Mouse (Mus musculus) mouse embryonic stem cell (cell line): Measurements from ENCODE around the gene Gjb2.

Experiments used
- in situ Hi-C, 2 experiments: fragments of 300-500 bp; cut with MboI; formaldehyde crosslinking; loops; 1 replicate in 1 of 2; 3 replicates in 1 of 2; pipeline ENCODE4 v1.14.3; 2019 to 2020; ENCODE audit warnings: low sequenced_read_pairs in 2 of 2, low pct_unique_long_range_greater_than_20kb in 1 of 2, mixed read lengths in 1 of 2; ENCODE audit not compliant: unreplicated experiment in 1 of 2

The Gjb2 gene

DNA sequence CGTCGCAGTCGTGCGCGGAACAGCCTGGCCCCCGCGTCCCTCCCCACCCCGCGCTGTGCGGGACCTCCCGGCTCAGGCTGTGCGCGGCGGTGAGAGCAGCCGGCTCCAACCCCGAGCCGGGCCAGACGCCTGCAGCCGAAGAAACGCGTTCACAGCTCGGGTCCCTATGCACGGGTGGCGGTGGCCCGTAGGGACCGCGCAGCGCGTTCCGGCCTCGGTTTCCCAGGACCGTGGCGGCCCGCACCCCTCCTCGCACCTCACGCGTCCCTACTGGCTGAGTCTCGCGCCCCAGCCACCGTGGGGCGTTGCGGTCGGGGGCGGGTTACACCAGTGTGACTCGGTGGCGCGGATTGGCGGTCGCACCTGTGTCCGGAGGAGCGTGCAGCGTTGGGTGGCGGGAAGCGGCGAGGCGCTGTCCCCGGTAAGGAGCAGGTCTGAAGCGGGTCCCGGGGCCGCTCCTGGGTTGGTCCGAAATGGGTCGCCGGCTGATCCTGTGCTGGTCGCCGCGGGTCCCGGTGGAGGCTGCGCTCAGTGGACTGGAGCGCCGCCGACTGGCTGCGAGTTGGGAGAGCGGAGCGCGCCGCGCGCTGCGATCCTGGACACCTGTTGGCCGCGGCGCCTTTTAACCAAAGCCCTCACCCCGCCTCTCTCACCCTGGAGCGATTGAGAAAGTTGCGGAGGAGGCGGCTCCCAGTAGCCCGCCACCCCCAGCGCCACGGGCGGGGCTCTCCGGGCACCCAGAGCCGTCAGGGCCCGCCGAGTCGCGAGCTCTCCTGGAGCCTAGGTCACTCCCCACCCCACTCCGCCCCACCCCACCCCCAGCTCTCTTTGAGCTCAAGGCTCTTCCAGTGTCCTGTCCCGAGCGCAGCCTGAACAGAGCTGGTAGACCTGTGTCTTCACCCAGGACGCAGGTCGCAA lies at the start of gene Gjb2:
Gene Gjb2 (minus strand): TSS at position 597 of the 918 bp plus-strand sequence.
- in situ Hi-C loops = no loop called here

DNA sequence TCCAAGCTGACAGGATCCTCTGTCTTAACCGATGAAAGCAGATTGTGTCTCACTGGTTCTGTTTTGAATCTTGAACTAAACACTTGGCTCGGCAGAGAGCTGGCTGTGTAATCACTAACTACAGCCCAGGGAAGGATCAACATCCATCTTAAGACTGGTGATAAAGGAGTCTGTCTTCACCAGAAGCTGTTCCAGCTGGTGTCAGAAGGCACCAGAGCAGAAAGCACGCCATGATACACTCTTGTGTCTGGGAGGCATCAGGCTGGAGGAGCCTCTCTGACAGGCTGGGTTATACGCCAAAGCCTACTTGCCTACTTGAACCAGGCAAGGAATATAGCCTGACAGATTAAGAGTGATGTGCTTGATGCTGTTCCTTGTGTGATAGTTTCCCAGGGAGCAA lies 41.2 kb upstream of the Gjb2 start:
- in situ Hi-C loops = no loop called here

DNA sequence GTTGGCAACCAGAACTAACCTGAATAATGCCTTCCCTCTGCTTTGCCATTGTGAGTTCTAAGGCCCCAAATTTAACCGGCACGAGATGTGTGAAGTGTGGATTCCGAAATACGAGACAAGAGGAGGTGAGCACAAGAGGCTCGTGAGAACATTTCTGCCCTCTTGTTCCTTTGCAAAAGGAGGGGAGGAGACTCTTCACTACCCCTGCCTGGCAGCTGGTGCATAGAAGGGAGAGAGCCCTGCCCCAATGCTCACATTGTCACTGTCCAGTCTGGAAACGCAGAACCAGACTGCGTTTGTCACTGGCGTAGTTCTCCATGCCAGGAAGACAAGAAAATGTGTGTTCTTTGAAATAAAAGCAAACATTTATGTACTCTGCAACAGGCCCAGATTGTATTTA lies 30.8 kb upstream of the Gjb2 start:
- in situ Hi-C loops = no loop called here

DNA sequence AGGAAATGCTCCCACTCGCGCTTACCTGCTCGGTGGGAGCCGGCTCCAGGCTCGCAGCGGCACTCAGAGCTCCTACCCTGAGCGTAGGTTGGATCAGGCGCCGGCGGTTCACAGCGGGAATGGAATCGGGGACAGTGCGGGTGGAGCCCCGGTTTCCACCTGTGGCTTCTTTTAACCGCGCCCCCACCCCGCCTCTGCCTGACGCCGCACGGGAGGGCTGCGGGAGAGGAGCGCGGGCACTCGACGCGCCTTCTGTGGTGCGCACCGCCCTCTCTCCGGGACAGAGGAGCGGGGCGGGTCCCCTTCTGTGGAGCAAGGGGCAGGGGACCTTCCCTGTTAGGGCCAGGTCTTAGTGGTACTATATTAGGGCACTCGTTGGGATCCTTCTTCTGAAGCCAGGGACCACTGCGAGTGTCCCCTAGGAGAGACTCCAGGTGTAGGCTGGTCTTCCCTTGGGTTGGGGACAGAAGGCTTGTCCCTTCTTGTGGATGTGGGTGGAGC lies 28.7 kb upstream of the Gjb2 start, which contains the start of gene Gjb6:
Gene Gjb6 (minus strand): TSS at position 451 of the 501 bp plus-strand sequence.
- in situ Hi-C loops = no loop called here

DNA sequence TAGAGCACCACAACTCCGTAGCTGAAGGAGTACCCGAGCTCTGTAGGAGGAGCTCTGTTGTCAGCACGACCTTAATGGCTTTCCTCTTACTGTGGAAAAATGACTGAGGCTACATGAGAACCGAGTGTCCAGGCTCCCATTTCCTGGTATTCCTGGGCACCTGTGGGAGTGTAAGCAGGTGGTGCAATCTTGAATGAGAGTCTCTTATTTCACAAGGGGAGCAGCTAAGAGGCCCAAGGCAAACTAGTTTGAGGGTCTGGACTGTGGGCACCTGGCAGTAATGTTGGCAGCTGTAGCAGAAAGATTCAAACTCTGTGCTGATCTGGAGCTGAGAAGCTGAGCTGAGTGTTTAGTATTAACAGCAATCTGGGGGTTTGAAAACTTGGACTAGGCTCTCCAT lies 22.9 kb upstream of the Gjb2 start:
- in situ Hi-C loops = no loop called here

DNA sequence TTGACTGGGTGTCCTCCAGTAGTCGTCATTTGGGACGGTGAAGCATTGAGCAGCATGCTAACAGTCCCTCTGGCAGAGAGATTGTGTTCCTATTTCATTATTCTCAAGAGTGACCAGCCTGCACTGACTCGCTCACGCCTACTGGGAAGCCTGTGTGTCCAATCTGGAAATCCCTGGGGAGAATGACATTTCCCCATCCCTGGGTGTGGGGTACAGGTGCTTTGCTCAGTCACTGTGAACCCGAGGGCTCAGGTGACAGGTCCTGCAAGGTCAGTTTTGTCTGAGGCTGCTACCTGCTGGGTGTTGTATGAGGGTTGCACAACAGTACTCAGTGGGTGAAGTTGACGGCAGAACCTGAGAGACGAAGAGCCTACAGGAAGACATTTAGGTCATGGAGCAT lies 17.8 kb upstream of the Gjb2 start:
- in situ Hi-C loops = no loop called here

DNA sequence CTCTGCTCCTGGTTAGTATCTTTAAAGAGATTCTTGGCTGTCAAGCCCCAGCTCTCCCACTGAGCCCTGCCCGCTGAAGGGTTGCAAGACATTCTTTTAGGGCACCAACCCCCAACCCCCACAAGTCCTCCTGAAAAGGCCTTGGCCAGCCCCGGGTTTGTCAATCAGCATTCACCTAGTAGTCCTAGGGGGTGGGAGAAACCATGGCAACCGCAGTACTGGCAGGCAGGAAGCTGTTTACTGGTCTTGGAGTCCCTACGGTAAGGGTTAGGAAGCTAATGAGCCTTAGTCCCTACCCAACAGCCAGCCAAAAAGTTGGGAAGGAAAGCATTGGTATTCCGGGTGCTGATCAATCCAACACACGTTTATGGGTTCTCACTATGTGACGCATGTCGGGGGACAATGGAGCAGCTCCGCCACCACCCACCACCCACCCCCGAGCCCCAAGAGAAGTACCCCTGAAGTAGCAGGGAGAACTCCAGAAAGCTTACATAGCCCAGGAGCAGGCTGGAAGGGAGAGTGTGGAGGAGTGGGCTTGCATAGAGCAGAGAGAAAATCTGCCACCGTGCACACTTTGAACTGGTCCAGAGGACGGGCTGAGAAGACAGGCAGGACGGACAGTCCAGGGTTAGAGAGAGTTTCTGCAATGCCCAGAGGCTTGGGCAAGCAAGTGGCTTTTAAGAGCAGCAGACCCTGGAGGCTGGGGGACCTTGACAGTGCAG lies 11.5 kb upstream of the Gjb2 start, which contains the start of gene Gm4491:
Gene Gm4491 (minus strand): TSS at position 61 of the 722 bp plus-strand sequence.
- in situ Hi-C loops = loop anchor here in 1 of 2 experiments (10.0 kb wide), 1 partner anchor 229 kb away; no protein-coding TSS in a partner anchor

DNA sequence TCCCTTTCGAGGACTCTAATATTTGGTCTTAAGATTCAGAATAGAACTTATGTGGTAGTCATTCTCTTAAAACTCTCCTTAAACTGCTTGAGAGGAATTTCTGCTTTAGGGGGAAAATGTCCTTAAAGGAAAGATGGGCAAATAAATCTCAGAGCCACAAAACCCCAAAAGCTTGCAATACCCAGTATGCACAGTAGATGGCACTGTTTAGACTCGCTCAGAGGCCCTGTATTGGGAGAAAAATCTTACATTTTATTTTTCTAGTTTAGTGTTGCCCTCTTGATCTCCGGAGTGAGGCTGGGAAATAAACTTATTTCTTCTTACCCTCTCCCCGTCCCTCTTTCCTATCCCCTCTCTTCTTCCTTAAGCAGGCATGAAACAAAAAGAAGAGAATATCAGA lies 4.7 kb upstream of the Gjb2 start:
- in situ Hi-C loops = no loop called here

DNA sequence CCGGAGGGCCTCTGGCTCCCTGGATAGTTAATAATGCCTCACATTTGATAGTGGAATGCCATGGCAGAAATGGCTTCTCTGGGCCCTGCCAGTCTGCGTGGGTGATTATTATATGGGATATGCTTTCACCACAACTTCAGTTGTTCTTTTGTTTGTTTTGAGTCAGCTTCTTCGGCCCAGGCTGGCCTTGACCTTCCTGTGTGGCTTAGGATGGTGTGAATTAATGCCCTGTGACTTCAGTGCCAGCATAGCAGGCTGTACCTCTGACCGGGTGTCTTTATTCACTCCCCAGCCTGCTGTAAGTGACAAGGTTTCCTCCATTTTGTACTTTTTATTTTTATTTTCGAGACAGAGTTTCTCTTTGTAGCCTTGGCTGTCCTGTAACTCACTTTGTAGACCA lies 3.4 kb upstream of the Gjb2 start:
- in situ Hi-C loops = no loop called here

DNA sequence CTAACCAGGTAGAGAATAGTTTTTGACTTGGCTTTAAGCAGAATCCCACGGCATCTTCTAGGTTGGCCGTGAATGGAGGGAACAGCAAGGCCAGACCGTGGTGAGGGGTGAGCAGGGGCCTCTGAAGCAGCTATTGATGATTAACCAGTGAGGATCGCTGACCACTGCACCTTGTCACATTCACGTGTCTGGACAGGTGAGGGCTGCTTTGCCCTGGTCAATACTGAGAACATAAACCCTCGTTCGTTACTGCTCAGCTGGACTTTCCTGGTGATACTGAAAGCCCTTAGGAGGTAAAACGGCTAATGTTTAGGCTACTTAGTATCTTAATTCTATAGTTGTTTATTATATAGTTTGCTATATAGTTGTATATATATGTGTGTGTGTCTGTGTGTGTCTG lies 2.6 kb upstream of the Gjb2 start:
- in situ Hi-C loops = no loop called here

DNA sequence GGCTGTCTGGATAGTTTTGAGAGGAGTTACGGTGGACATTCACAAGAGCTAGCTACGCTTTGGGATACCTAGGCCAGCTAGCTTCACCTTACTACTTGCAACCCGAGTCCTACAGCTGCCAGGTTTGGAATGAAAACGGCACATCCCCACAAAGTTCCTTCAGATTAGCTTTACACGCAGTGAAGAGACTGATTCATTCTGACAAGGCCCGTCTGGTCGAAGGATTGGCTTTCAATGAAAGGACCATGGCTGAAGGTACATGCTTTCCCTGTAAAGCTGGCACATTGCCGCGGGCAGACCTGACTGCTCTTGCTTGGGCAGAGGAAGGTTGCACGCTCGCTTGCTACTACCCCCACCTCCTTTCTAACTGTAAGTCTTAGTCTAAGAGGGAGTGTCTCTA lies 1.2 kb upstream of the Gjb2 start:
- in situ Hi-C loops = no loop called here

DNA sequence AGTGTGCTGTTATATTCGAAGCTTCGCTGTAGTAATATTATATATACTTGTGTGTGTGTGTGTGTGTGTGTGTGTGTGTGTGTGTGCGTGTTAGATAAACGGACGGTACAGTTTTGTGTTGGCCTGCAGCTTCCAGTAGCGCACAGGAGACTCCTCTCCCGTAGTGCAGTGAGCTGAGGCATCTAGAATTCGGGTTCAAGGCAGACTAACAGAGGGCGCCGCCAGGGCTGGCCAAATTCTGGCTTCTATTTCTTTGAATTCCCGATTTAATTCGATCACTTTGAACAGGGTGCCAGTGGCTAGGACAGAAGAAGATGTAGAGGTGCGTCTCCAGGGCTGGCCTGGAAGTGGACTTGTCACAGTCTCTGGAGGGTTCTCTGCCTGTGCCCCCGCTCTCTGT lies 609 bp upstream of the Gjb2 start:
- in situ Hi-C loops = no loop called here

DNA sequence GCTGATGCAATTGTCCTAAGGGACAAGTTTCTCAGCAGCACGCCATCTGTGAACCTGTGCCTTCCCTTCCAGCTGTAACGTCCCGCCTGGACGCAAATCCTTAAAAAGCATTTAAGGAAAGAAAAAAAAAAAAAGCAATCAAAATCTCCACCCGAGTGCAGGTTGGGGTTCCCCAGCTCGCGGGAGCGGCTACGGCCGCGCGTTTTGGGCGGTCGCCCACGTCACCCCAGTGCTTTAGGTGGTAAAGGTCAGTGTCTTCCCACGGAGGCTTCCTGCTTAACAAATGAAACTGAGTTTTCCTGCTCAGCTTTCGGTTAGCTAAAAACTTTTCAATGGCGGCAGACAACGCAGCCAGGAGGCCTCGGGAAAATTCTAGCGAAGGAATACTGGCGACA lies 794 bp downstream of the Gjb2 start:
- in situ Hi-C loops = no loop called here

DNA sequence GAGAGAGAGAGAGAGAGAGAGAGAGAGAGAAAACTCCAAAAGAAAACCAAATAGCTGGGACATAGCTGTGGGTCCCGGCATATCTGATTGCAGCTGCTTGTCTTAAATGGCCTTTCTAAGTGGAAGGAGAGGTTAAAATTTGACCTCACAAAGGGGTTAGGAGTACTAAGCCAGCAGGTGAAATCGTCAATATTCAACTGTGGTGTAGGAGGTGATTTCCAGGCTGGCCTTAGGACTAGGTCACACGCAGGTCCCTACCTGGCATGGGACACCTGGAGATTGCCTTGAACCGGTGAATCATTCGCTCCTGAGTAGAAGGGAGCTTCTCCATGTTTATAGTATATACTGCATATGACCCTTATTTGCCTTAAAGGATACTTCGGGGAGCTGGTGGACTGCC lies 1.4 kb downstream of the Gjb2 start:
- in situ Hi-C loops = no loop called here

DNA sequence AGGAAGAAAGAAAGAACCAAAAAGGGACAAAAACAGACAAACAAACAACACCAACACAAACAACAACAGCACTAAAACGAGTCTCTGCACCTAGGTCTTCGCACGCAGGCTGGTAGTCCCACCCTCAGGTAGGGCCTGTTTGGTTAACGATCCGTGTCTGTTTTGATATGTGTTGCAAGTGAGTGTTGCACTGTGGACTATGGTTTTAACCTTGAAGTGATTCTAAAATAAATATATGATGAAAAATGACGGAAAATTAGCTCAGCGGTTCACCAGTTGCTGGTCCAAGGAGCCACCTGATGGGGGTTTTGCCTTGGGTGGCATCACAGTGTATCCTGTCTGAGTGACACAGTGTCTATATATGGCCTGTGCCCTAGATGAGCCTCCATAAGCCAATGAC lies 2.9 kb downstream of the Gjb2 start:
- in situ Hi-C loops = no loop called here

DNA sequence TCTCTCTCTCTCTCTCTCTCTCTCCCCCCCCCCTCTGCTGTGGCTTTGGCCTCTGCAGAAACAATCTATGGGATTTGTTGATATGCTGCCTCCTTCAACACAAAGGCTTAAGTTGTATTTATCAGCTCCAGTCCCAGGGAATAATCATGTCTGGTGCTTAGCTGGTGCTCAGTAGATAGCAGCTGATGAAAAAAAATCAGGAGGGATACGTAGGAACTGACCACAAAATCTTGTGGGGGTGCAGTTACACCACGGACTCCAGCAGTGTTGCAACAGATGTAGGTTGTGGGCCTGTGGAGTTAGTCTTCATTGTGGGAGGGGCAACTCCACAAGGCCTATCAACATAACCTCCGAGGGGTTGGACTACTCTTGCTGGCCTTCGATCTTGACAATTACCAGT lies 8.6 kb downstream of the Gjb2 start:
- in situ Hi-C loops = no loop called here

DNA sequence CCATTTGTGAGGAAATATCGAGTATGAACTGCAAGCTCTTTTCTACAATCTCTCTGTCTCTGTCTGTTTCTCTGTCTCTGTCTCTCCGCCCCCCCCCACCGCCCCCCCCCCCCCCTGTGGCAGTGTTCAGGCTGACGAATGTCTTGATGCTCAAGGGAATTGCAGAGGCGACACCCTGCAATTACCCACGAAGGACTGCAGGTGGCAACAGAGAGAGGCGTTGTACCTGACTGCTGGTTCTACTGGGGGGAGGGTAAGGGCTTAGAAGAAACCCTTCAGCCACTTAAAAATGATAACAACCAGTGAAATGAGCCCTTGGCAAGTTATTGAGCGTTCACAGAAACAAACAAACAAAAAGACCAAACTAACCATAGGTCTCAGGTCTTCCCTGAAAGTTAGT lies 11.5 kb downstream of the Gjb2 start:
- in situ Hi-C loops = no loop called here

DNA sequence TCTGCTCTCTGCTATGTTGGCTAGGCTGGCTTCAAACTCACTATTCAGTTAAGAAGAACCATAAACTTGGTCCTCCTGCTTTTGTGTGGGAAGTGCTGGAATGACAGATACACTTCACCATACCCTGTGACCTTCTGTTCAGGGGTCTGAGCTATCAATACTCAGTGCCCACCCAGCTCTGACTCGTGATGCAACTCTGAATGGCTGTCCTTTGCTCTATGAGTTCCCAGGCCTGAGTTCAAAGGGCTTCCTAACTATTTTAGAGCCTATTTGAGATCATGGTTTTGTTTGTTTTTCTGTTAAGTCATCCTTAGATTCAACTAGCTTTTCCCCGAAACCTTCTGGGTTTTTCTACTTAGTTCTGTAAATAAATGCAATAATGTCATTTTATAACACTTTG lies 14.5 kb downstream of the Gjb2 start:
- in situ Hi-C loops = no loop called here

DNA sequence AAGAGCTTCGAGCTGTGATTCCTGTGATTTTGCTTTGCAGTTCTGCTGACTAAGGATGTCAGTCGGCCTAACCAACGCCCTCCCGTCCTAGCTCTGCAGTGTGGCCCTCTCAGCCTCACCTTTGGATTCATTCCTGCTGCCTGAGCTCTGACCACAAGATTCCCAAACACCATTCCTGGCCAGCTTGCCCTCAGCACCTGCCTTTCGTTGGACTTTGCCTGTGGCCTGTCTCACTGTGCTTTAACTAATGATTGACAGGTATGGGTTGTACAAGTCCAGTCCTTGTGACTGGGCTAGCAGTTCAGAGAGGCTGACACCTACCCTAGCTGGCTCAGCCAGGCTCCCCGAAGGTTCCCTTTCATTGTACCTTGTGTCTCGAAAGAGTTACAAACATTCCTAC lies 15.4 kb downstream of the Gjb2 start:
- in situ Hi-C loops = loop anchor here in 1 of 2 experiments (10.0 kb wide), 1 partner anchor 256 kb away; no protein-coding TSS in a partner anchor
